Mouse (Mus musculus): ENCODE measurements around the gene Folr1.

- TF ChIP-seq HCFC1 (IDR thresholded peaks at IDR 0.05; ENCODE audit: borderline replicate concordance, insufficient read depth, low read length) (no peak), CHD2 (IDR thresholded peaks at IDR 0.05; ENCODE audit: low read depth, low read length) (no peak), MAFK (IDR thresholded peaks at IDR 0.05; ENCODE audit: insufficient read depth, low read depth, low read length) (no peak), ZNF384 (IDR thresholded peaks at IDR 0.05; ENCODE audit: low read depth, low read length) (no peak)
Measured at GRCm38 (mm10) chr7:101918071-101918470, 47.5 kb upstream of the Folr1 start.
